ENCODE assay signal across 8 mouse cellular contexts in genomic region chr15:101139885-101140284, GRCm38 (mm10). TPM values are rescaled to one million over a fixed set of nuclear protein-coding genes. Genes with fewer than 3 reads are reported as not detected.
DNase-seq lines count a peak whose midpoint lies in the region; ATAC-seq lines count a peak whose summit lies in the region.

No protein-coding gene starts in this region.

- no peak for ATAC-seq in embryonic facial prominence, embryonic 13.5 days (ENCODE audit: insufficient number of reproducible peaks, insufficient read depth, low FRiP score, low TSS enrichment, low read depth)
- peak; percentile 37 to 42; a peak in 2 of 4 replicates for ATAC-seq in hematopoietic stem cell, adult 5-6 weeks (replicated peaks in 1 of 2; ENCODE audit: insufficient read depth in 1 of 2, low FRiP score in 2 of 2, low TSS enrichment in 1 of 2, low read depth in 1 of 2, poor library complexity in 2 of 2, severe bottlenecking in 2 of 2)
- no peak for ATAC-seq in limb, embryonic 13.5 days (ENCODE audit: low FRiP score, low read depth)

- H3K4me1 ChIP-seq in embryonic facial prominence, embryonic 13.5 days = peaks cover 56% of the 10 kb centered on the region
- peaks cover 49% of the 10 kb centered on the region for H3K4me1 ChIP-seq in limb, embryonic 13.5 days

- peak overlapping the region; percentile 57 for H3K9ac ChIP-seq in embryonic facial prominence, embryonic 13.5 days
- peak overlapping the region; percentile 35 for H3K9ac ChIP-seq in limb, embryonic 13.5 days

- no peak overlapping the region for H3K4me3 ChIP-seq in embryonic facial prominence, embryonic 13.5 days
- H3K4me3 ChIP-seq in limb, embryonic 13.5 days = no peak overlapping the region

- peaks cover 5% of the 10 kb centered on the region; the same call in 1 of the 2 replicates for H3K36me3 ChIP-seq in embryonic facial prominence, embryonic 13.5 days
- 0 out of 2 replicates have a peak, but pooled peaks cover 3% of the 10 kb centered on the region for H3K36me3 ChIP-seq in limb, embryonic 13.5 days

- DNase-seq in MEL-GATA-1-ER (ENCODE audit: extremely low read depth, low read depth) = peak; percentile 90
- peak; percentile 81 for DNase-seq in retina, postnatal 7 days (ENCODE audit: low read depth, low spot score)
- no peak for DNase-seq in cerebellum, adult 11 months
- DNase-seq in cerebellum, adult 8-10 months = no peak
- no peak for DNase-seq in urinary bladder, adult 2 months (ENCODE audit: low spot score)

- H3K27me3 ChIP-seq in embryonic facial prominence, embryonic 13.5 days = no peaks in the 10 kb centered on the region
- no peaks in the 10 kb centered on the region for H3K27me3 ChIP-seq in limb, embryonic 13.5 days

- WGBS in embryonic facial prominence, embryonic 13.5 days = 14% methylated on average over 12 of the region's 12 CpGs
- WGBS in limb, embryonic 13.5 days = 13% methylated on average over 12 of the region's 12 CpGs

- no peak overlapping the region; the same call in 1 of the 2 replicates for H3K4me2 ChIP-seq in embryonic facial prominence, embryonic 13.5 days
- peak overlapping the region; percentile 9; the same call in 1 of the 2 replicates for H3K4me2 ChIP-seq in limb, embryonic 13.5 days (replicated peaks)

- peak overlapping the region; percentile 72 for H3K27ac ChIP-seq in embryonic facial prominence, embryonic 13.5 days
- peak overlapping the region; percentile 58; the same call in 1 of the 2 replicates for H3K27ac ChIP-seq in limb, embryonic 13.5 days

- H3K9me3 ChIP-seq in embryonic facial prominence, embryonic 13.5 days = no peaks in the 10 kb centered on the region
- H3K9me3 ChIP-seq in limb, embryonic 13.5 days = no peaks in the 10 kb centered on the region

RNA-seq across cellular contexts. Expression of gene Acvrl1, which starts 11.6 kb away (rescaled TPM):
- polyA plus RNA-seq in embryonic facial prominence, embryonic 13.5 days (2015; fragmentation: Nextera tagmentation; extraction: Ambion mirVana) = 9.9 and 10.1 TPM in 2 replicates
- 2.0 and 4.8 TPM in 2 replicates for total RNA-seq in hematopoietic stem cell, adult 5-6 weeks (2017)
- 9.6 TPM in 2 replicates for polyA plus RNA-seq in limb, embryonic 13.5 days (2015; fragmentation: Nextera tagmentation; extraction: Ambion mirVana)
- 65.7 and 69.9 TPM in 2 replicates for polyA plus RNA-seq in urinary bladder, adult 2 months (2012; rRNA removed)

RNA-seq across cellular contexts. Expression of gene Ankrd33, which starts 24.3 kb away (rescaled TPM):
- not detected in 2 replicates for polyA plus RNA-seq in embryonic facial prominence, embryonic 13.5 days (2015; fragmentation: Nextera tagmentation; extraction: Ambion mirVana)
- not detected in 2 replicates for total RNA-seq in hematopoietic stem cell, adult 5-6 weeks (2017)
- polyA plus RNA-seq in limb, embryonic 13.5 days (2015; fragmentation: Nextera tagmentation; extraction: Ambion mirVana) = not detected in 2 replicates
- not detected in 2 replicates for polyA plus RNA-seq in urinary bladder, adult 2 months (2012; rRNA removed)

RNA-seq across cellular contexts. Expression of gene Acvr1b, which starts 34.0 kb away (rescaled TPM):
- polyA plus RNA-seq in embryonic facial prominence, embryonic 13.5 days (2015; fragmentation: Nextera tagmentation; extraction: Ambion mirVana) = 8.0 TPM in 2 replicates
- 19.6 and 25.5 TPM in 2 replicates for total RNA-seq in hematopoietic stem cell, adult 5-6 weeks (2017)
- 6.1 and 7.1 TPM in 2 replicates for polyA plus RNA-seq in limb, embryonic 13.5 days (2015; fragmentation: Nextera tagmentation; extraction: Ambion mirVana)
- 24.8 and 27.1 TPM in 2 replicates for polyA plus RNA-seq in urinary bladder, adult 2 months (2012; rRNA removed)

Comparison
In these comparisons a context has a peak if more than half of its experiments do, and no peak if none do; other contexts are left out.
1. DNase-seq: peak in MEL-GATA-1-ER (single experiment) and retina, postnatal 7 days (single experiment); none in cerebellum, adult 11 months (single experiment), cerebellum, adult 8-10 months (single experiment) and urinary bladder, adult 2 months (single experiment).
2. ATAC-seq: peak in hematopoietic stem cell, adult 5-6 weeks (2 of 2); none in embryonic facial prominence, embryonic 13.5 days (single experiment) and limb, embryonic 13.5 days (single experiment).